ENCODE assay signal across 17 mouse cellular contexts in genomic region chr11:23664232-23664631, GRCm38 (mm10). TPM values are rescaled to one million over a fixed set of nuclear protein-coding genes. Genes with fewer than 3 reads are reported as not detected.
DNase-seq lines count a peak whose midpoint lies in the region; ATAC-seq lines count a peak whose summit lies in the region.
"Had no signal": no experiment of that assay in that cellular context is flagged by ENCODE, and none has a peak within 500 bp of the region (broad histone marks: within the 10 kb centered on the region; RNA-seq: fewer than 3 reads in every experiment).

No protein-coding gene starts in this region.

- no peak overlapping the region for H3K9ac ChIP-seq in heart, embryonic 11.5 days (ENCODE audit: low read depth, low read length)
- H3K9ac ChIP-seq in midbrain, embryonic 13.5 days (replicated peaks) = no peak overlapping the region
- H3K9ac ChIP-seq in midbrain, embryonic 11.5 days (ENCODE audit: low read length) = no peak overlapping the region
- no peak overlapping the region for H3K9ac ChIP-seq in heart, embryonic 12.5 days

- no peaks in the 10 kb centered on the region for H3K27me3 ChIP-seq in heart, embryonic 11.5 days (ENCODE audit: control insufficient read depth, insufficient read depth, low read length)
- H3K27me3 ChIP-seq in midbrain, embryonic 10.5 days (ENCODE audit: low read depth, poor library complexity, severe bottlenecking) = no peaks in the 10 kb centered on the region
- H3K27me3 ChIP-seq in midbrain, embryonic 13.5 days = no peaks in the 10 kb centered on the region
- no peaks in the 10 kb centered on the region for H3K27me3 ChIP-seq in midbrain, embryonic 11.5 days (ENCODE audit: control insufficient read depth, insufficient read depth, low read length)
- H3K27me3 ChIP-seq in heart, embryonic 12.5 days (replicated peaks) = no peaks in the 10 kb centered on the region
- H3K27me3 ChIP-seq: lung, embryonic 15.5 days had no signal

- no peak for ATAC-seq in heart, embryonic 11.5 days (replicated peaks; ENCODE audit: insufficient number of reproducible peaks, low FRiP score, low TSS enrichment)
- no peak for ATAC-seq in midbrain, embryonic 13.5 days
- no peak for ATAC-seq in midbrain, embryonic 11.5 days (ENCODE audit: low FRiP score)
- ATAC-seq in heart, embryonic 12.5 days (ENCODE audit: insufficient number of reproducible peaks, low FRiP score) = no peak

- H3K9me3 ChIP-seq in heart, embryonic 11.5 days (replicated peaks; ENCODE audit: control insufficient read depth, low read length) = no peaks in the 10 kb centered on the region
- H3K9me3 ChIP-seq in midbrain, embryonic 10.5 days (replicated peaks) = no peaks in the 10 kb centered on the region
- H3K9me3 ChIP-seq in midbrain, embryonic 13.5 days = no peaks in the 10 kb centered on the region
- H3K9me3 ChIP-seq in midbrain, embryonic 11.5 days (ENCODE audit: control insufficient read depth, low read length) = no peaks in the 10 kb centered on the region
- H3K9me3 ChIP-seq in heart, embryonic 12.5 days (replicated peaks) = no peaks in the 10 kb centered on the region
- H3K9me3 ChIP-seq: lung, embryonic 15.5 days had no signal

- H3K4me2 ChIP-seq in heart, embryonic 11.5 days = peak overlapping the region; percentile 20; the same call in 1 of the 2 replicates
- H3K4me2 ChIP-seq in midbrain, embryonic 13.5 days (replicated peaks) = no peak overlapping the region
- H3K4me2 ChIP-seq in midbrain, embryonic 11.5 days = no peak overlapping the region
- H3K4me2 ChIP-seq in heart, embryonic 12.5 days = no peak overlapping the region

- peaks cover 77% of the 10 kb centered on the region for H3K79me2 ChIP-seq in macrophage (ENCODE audit: inconsistent target)

- intact Hi-C loops in heart, postnatal 14 days (cut with DNase I) = loop anchor here (2.0 kb wide), 1 partner anchor 31 kb away; the partner anchor contains the start of gene 0610010F05Rik

- DNase-seq in heart, postnatal 14 days = no peak
- DNase-seq in midbrain, embryonic 10.5 days (ENCODE audit: low spot score) = no peak
- no peak for DNase-seq in midbrain, embryonic 11.5 days (ENCODE audit: low spot score, missing footprints)
- DNase-seq: adrenal gland, postnatal 14 days; cerebellum, adult 9-11 months; heart, postnatal 36 days; kidney, adult 2 months; kidney, postnatal 36 days; layer of hippocampus, adult 9-11 months; right cerebral cortex, postnatal 25 days; thymus, postnatal 14 days had no signal

- no peak overlapping the region for H3K27ac ChIP-seq in heart, embryonic 11.5 days (ENCODE audit: low read depth, low read length)
- H3K27ac ChIP-seq in midbrain, embryonic 10.5 days (replicated peaks) = no peak overlapping the region
- H3K27ac ChIP-seq in midbrain, embryonic 13.5 days = no peak overlapping the region
- H3K27ac ChIP-seq in brown adipose tissue, adult 24 weeks (replicated peaks; ENCODE audit: low read depth, low read length) = 0 out of 2 replicates have a peak overlapping the region, but pooled peaks have one; percentile 41
- H3K27ac ChIP-seq in macrophage = 0 out of 2 replicates have a peak overlapping the region, but pooled peaks have one; percentile 54
- H3K27ac ChIP-seq in midbrain, embryonic 11.5 days (ENCODE audit: low read depth, low read length) = no peak overlapping the region
- no peak overlapping the region for H3K27ac ChIP-seq in heart, embryonic 12.5 days (ENCODE audit: poor library complexity, severe bottlenecking)

- peaks cover 7% of the 10 kb centered on the region for H3K4me1 ChIP-seq in heart, embryonic 11.5 days (ENCODE audit: control insufficient read depth, insufficient read depth, low read length)
- peaks cover 32% of the 10 kb centered on the region for H3K4me1 ChIP-seq in midbrain, embryonic 10.5 days
- H3K4me1 ChIP-seq in midbrain, embryonic 13.5 days (replicated peaks) = peaks cover 36% of the 10 kb centered on the region
- peaks cover 10% of the 10 kb centered on the region for H3K4me1 ChIP-seq in brown adipose tissue, adult 24 weeks (ENCODE audit: control insufficient read depth, insufficient read depth, insufficient read length, low read length)
- peaks cover 2% of the 10 kb centered on the region; the same call in 1 of the 2 replicates for H3K4me1 ChIP-seq in midbrain, embryonic 11.5 days (ENCODE audit: control insufficient read depth, insufficient read depth, low read length)
- H3K4me1 ChIP-seq in heart, embryonic 12.5 days (replicated peaks) = peaks cover 12% of the 10 kb centered on the region; the same call in 1 of the 2 replicates

- H3K4me3 ChIP-seq in heart, embryonic 11.5 days (ENCODE audit: low read depth, low read length) = no peak overlapping the region
- peak overlapping the region; percentile 78 for H3K4me3 ChIP-seq in midbrain, embryonic 10.5 days
- H3K4me3 ChIP-seq in midbrain, embryonic 13.5 days (replicated peaks) = no peak overlapping the region
- no peak overlapping the region for H3K4me3 ChIP-seq in brown adipose tissue, adult 24 weeks (ENCODE audit: insufficient read depth, low read depth, low read length)
- H3K4me3 ChIP-seq in macrophage (ENCODE audit: inconsistent target) = peak overlapping the region; percentile 84
- H3K4me3 ChIP-seq in midbrain, embryonic 11.5 days (ENCODE audit: low read depth, low read length) = no peak overlapping the region
- H3K4me3 ChIP-seq in heart, embryonic 12.5 days = no peak overlapping the region

- H3K36me3 ChIP-seq in heart, embryonic 11.5 days (ENCODE audit: control insufficient read depth, insufficient read depth, low read length) = no peaks in the 10 kb centered on the region
- H3K36me3 ChIP-seq in midbrain, embryonic 10.5 days = no peaks in the 10 kb centered on the region
- peaks cover 3% of the 10 kb centered on the region; the same call in 1 of the 2 replicates for H3K36me3 ChIP-seq in midbrain, embryonic 13.5 days
- no peaks in the 10 kb centered on the region; the same call in 1 of the 2 replicates for H3K36me3 ChIP-seq in macrophage (ENCODE audit: inconsistent target)
- H3K36me3 ChIP-seq in midbrain, embryonic 11.5 days (ENCODE audit: control insufficient read depth, insufficient read depth, low read length) = no peaks in the 10 kb centered on the region
- H3K36me3 ChIP-seq in heart, embryonic 12.5 days = peaks cover 7% of the 10 kb centered on the region; the same call in 1 of the 2 replicates
- H3K36me3 ChIP-seq: lung, embryonic 15.5 days had no signal

RNA-seq across cellular contexts. Expression of gene Pus10, which starts 1.2 kb away (rescaled TPM):
- polyA plus RNA-seq in heart, embryonic 11.5 days (2014; fragmentation: Nextera tagmentation; extraction: Ambion mirVana) = 19.5 and 20.7 TPM in 2 replicates
- total RNA-seq in heart, postnatal 14 days (2021) = 10 to 100 TPM in 1 of 2 experiments, 1 to 10 TPM in 1; 9.8 to 11.2 TPM
- polyA plus RNA-seq in midbrain, embryonic 10.5 days (2016; fragmentation: Nextera tagmentation; extraction: Ambion mirVana) = 18.8 and 18.9 TPM in 2 replicates
- 13.3 and 14.7 TPM in 2 replicates for polyA plus RNA-seq in midbrain, embryonic 13.5 days (2015; fragmentation: Nextera tagmentation; extraction: Ambion mirVana)
- polyA plus RNA-seq in brown adipose tissue, adult 24 weeks (2012; ENCODE audit: insufficient read depth, insufficient read length, missing spikeins) = 22.4 and 28.6 TPM in 2 replicates
- total RNA-seq in macrophage (2018; cell fraction: chromatin; rRNA removed) = 100 to 1,000 TPM in 2 of 26 experiments, 10 to 100 TPM in 24; 19.7 to 105 (median 71.1) TPM
- 10 to 100 TPM; 14.6 to 33.8 (median 23.9) TPM for total RNA-seq in macrophage (2018; cell fraction: cytosol; rRNA removed)
- total RNA-seq in macrophage (2018; cell fraction: nucleus; rRNA removed) = 10 to 100 TPM; 12.6 to 63.3 (median 40.2) TPM
- 13.4 to 17.9 TPM (median 17.4 TPM) in 3 replicates for polyA plus RNA-seq in macrophage (2018)
- polyA plus RNA-seq in midbrain, embryonic 11.5 days (2014; fragmentation: Nextera tagmentation; extraction: Ambion mirVana) = 19.1 and 20.7 TPM in 2 replicates
- polyA plus RNA-seq in heart, embryonic 12.5 days (2016; fragmentation: Nextera tagmentation; extraction: Ambion mirVana) = 18.0 and 18.5 TPM in 2 replicates

RNA-seq across cellular contexts. Expression of gene Pex13, which starts 1.5 kb away (rescaled TPM):
- 31.9 and 33.3 TPM in 2 replicates for polyA plus RNA-seq in heart, embryonic 11.5 days (2014; fragmentation: Nextera tagmentation; extraction: Ambion mirVana)
- total RNA-seq in heart, postnatal 14 days (2021) = 10 to 100 TPM; 22.0 to 26.9 TPM
- polyA plus RNA-seq in midbrain, embryonic 10.5 days (2016; fragmentation: Nextera tagmentation; extraction: Ambion mirVana) = 36.0 and 37.0 TPM in 2 replicates
- 34.7 and 41.8 TPM in 2 replicates for polyA plus RNA-seq in midbrain, embryonic 13.5 days (2015; fragmentation: Nextera tagmentation; extraction: Ambion mirVana)
- polyA plus RNA-seq in brown adipose tissue, adult 24 weeks (2012; ENCODE audit: insufficient read depth, insufficient read length, missing spikeins) = 137 and 149 TPM in 2 replicates
- 10 to 100 TPM; 10.8 to 67.5 (median 30.6) TPM for total RNA-seq in macrophage (2018; cell fraction: chromatin; rRNA removed)
- total RNA-seq in macrophage (2018; cell fraction: cytosol; rRNA removed) = 10 to 100 TPM; 11.2 to 26.3 (median 19.0) TPM
- total RNA-seq in macrophage (2018; cell fraction: nucleus; rRNA removed) = 10 to 100 TPM; 10.0 to 51.9 (median 26.4) TPM
- 14.0 to 16.5 TPM (median 15.8 TPM) in 3 replicates for polyA plus RNA-seq in macrophage (2018)
- polyA plus RNA-seq in midbrain, embryonic 11.5 days (2014; fragmentation: Nextera tagmentation; extraction: Ambion mirVana) = 45.0 and 49.3 TPM in 2 replicates
- 29.6 and 32.3 TPM in 2 replicates for polyA plus RNA-seq in heart, embryonic 12.5 days (2016; fragmentation: Nextera tagmentation; extraction: Ambion mirVana)

RNA-seq across cellular contexts. Expression of gene 0610010F05Rik, which starts 30.8 kb away (rescaled TPM):
- polyA plus RNA-seq in heart, embryonic 11.5 days (2014; fragmentation: Nextera tagmentation; extraction: Ambion mirVana) = 20.6 and 20.7 TPM in 2 replicates
- total RNA-seq in heart, postnatal 14 days (2021) = 10 to 100 TPM; 10.7 to 10.8 TPM
- polyA plus RNA-seq in midbrain, embryonic 10.5 days (2016; fragmentation: Nextera tagmentation; extraction: Ambion mirVana) = 39.2 and 51.6 TPM in 2 replicates
- polyA plus RNA-seq in midbrain, embryonic 13.5 days (2015; fragmentation: Nextera tagmentation; extraction: Ambion mirVana) = 141 and 149 TPM in 2 replicates
- 16.5 and 20.5 TPM in 2 replicates for polyA plus RNA-seq in brown adipose tissue, adult 24 weeks (2012; ENCODE audit: insufficient read depth, insufficient read length, missing spikeins)
- 10 to 100 TPM; 25.3 to 90.7 (median 56.1) TPM for total RNA-seq in macrophage (2018; cell fraction: chromatin; rRNA removed)
- 10 to 100 TPM; 13.2 to 20.1 (median 15.9) TPM for total RNA-seq in macrophage (2018; cell fraction: cytosol; rRNA removed)
- 10 to 100 TPM; 15.1 to 50.5 (median 30.4) TPM for total RNA-seq in macrophage (2018; cell fraction: nucleus; rRNA removed)
- polyA plus RNA-seq in macrophage (2018) = 12.1 to 19.8 TPM (median 14.4 TPM) in 3 replicates
- 65.3 and 72.5 TPM in 2 replicates for polyA plus RNA-seq in midbrain, embryonic 11.5 days (2014; fragmentation: Nextera tagmentation; extraction: Ambion mirVana)
- polyA plus RNA-seq in heart, embryonic 12.5 days (2016; fragmentation: Nextera tagmentation; extraction: Ambion mirVana) = 18.8 and 19.0 TPM in 2 replicates

Comparison
In these comparisons a context has a peak if more than half of its experiments do, and no peak if none do; other contexts are left out.
1. H3K4me3 ChIP-seq: peak in midbrain, embryonic 10.5 days (single experiment) and macrophage (single experiment); none in heart, embryonic 11.5 days (single experiment), midbrain, embryonic 13.5 days (single experiment), brown adipose tissue, adult 24 weeks (single experiment), midbrain, embryonic 11.5 days (single experiment) and heart, embryonic 12.5 days (single experiment).
2. H3K27ac ChIP-seq: peak in brown adipose tissue, adult 24 weeks (single experiment) and macrophage (single experiment); none in heart, embryonic 11.5 days (single experiment), midbrain, embryonic 10.5 days (single experiment), midbrain, embryonic 13.5 days (single experiment), midbrain, embryonic 11.5 days (single experiment) and heart, embryonic 12.5 days (single experiment).